Mouse (Mus musculus) cerebellum, postnatal 14 days (tissue): ENCODE measurements at regions not wholly inside any gene's neighbourhood (a gene's known extent, or its start where the extent isn't known, plus 50 kb on each side); places are given as distances from the start of the nearest gene placed in this dataset.

ENCODE experiments used
- DNase-seq, 2 experiments: peaks; one replicate each; pipeline ENCODE4 v3.0.0; 2021; ENCODE audit warnings: mixed read lengths in 2 of 2

DNA sequence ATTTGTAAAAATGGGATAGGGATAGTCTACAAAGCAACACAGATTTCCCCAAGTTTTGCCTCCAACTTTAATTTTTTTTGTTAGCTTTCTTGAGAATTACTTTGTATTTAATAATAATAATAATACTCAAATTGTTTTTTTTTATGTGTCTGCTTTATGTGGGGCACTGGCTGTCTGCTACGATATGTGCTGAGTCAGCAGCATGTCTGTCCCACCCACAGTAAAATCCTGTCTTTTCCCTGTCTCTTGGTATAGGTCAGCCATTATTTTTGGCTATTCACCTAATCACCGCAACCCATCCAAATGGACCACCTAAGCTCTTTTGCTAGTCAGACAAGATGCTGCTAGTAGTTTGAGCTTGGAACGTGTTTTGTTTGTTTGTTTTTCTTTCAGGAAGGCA lies 473.0 kb downstream of the Hs3st4 start:
- no peak for DNase-seq

DNA sequence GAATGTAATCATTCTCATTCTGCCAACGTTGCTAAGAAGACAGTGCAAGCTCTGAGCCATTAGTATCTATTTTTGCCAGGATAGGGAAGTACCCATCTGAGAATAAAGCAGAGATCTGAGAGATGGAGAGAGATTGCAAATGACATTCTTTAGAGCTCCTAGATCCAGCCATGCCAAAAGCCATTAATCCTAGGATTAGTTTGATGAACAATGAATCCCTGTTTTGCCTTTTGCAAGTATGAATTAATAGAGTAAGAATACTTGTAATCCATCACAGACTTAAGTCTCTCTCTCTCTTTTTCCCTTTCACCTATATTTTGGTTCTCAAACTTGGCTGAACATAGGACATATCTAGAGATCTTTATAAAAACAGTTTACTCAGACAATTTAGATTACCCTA lies 504.7 kb downstream of the Hs3st4 start:
- DNase-seq = no peak

DNA sequence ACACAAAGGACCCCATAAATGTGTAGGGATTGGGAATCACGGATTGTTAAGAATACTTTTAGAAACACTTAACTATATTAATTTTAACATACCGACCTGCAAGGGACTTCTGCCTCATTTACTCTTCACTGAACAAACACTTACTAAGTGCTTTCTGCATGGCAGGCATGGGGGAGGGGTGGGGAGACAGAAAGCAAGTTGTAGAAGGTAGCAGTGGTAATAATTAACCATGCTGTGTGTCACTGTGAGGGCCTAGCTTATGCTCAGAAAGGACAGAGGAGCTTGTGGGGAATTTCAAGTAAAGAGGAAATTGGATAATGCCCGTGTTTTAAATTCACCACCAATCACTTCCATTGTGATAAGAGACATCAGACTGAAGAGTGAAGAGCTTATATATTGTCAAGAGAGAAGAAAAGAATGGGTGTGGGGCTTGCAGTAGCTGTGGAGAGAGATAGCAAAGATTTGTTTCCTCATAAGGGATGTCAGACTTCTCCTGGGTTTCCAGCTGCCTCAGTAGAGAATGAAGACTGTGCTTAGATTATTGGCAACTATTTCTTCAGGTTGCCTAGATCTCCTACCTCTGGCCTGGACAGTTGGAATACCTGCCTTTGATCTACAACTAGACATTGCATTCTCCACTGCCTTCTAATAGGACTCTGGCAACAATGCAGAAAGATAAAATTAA lies 508.6 kb downstream of the Hs3st4 start:
- DNase-seq = no peak

DNA sequence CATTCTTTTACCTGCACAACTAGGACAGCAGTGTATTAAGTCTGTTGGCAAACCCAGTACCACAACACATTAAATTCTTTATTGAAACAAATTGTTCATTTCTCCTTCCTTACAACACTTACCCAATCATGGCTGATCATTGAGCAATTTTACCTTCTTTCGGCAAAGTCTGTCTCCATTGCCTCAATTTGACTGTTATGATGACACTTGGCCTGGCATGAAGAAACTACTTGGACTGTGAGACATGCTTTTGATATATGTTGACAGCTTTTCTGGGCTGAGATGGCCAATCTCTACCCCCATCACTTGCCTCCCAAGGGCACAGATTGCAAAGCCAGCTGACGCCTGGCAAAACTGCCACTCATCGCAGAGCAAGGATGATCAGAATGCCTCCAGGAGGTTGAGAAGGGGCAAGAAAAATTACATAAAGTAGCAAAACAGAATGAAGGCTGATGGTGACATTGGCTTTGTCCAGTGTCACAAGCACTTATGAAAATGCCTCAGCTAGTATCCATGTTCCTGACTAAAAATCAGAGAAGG lies 509.3 kb downstream of the Hs3st4 start:
- DNase-seq = peak; percentile 29 to 59

DNA sequence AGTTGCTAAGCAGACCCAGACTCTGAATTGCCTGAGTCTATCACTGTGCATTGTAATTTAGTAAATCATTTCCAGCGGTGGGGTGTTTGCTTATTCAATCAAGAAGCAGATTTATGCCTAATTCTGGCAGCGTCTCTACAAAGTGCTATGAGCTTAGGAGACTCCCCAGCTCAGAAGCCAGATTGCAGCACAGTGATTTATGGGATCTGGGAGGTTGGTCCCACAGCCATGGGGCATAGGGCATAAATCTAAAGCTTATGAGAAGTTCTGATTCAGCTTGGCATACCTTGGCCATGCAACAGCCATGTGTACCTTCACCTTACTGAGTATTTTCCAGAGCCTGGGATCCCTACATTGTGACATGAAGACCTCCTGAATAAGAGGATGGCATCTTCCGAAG lies 518.0 kb downstream of the Hs3st4 start:
- no peak for DNase-seq

DNA sequence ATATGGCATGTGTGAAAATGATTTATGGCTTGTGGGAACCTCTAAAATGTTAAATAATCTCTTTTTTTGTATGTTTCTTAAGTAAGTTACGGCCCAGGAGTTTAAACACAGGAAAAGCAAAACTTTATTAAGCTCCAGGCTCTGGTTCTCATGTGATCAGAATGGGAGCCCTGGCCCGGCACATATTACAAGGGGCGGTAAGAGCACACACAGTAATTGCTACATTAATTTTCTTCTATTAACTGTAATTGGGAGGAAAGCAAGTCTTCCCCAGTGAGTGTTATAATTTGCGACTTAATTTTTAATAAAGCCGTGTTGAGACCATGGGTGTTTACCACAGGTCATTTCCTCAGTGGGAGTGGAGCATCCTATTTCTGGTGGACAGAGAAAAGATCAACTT lies 520.1 kb downstream of the Hs3st4 start:
- DNase-seq = no peak

DNA sequence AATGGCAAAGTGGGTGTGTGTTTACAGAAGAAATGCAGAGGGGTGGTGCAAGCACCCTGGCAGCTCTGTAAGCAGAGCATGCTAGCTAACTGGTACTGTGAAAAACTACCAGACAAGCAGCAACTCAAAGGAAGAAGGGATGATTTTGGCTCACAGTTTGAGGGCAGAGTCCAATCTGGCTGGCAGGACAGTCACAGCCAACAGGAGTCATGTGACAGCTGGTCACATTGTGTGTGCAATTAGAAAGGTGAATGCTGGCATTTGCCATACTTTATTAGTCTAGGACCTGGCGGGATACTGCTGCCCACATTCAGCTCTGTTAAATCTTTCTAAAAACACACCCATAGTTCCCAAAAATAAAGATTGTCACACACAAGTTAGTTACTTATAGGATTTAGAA lies 566.4 kb downstream of the Hs3st4 start:
- peak; percentile 2 to 9 for DNase-seq

DNA sequence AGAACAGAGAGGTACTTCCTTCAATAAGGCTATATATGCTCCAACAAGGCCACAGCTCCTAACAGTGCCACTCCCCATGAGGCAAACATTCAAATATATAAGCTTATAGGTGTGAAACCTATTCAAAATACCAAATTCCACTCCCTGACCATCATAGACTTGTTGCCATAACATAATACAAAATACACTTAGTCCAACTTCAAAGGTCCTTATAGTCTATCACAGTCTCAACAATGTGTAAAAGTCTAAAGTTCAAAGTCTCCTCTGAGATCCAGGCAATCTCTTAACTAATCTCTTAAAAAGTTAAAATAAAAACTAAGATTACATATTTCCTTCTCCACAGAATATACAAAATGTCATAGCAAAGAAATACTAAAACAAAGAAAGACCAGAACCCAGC lies 574.5 kb downstream of the Hs3st4 start:
- DNase-seq = no peak

DNA sequence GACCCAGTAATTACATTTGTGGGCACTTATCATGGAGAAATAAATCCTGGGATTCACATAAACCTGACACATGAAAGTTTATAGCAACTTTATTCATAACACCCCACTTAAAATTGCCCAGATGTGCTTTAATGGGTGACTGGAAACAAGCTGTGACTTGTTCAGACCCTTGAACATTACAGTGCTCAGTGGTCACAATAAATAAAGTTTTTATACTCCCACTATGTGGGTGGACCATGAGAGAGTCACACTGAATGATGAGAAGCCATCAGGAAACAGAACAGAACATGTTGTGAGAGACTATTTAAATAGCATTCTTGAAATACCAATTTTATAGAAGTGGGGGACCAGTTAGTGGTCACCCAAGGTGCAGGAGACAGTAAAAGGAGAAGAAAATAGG lies 588.1 kb downstream of the Hs3st4 start:
- no peak for DNase-seq

DNA sequence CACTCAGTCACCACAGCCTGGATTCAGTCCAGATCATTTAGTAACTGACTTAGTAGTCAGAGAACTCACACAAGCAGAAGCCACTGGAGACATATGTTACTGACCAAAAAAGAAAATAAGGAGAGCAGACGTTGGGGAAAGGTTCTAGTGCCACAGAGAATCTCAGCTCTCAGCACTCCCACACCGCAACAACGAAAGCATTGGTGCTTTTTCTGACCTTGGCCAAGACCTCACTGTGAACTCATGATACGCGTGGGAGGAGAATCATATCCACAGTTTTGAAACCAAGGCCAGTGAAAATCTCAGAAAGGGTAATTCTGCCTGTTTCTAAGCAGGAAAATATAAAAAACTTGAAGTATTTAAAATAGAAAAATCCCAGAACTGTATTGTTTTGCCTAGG lies 591.0 kb downstream of the Hs3st4 start:
- DNase-seq = no peak

DNA sequence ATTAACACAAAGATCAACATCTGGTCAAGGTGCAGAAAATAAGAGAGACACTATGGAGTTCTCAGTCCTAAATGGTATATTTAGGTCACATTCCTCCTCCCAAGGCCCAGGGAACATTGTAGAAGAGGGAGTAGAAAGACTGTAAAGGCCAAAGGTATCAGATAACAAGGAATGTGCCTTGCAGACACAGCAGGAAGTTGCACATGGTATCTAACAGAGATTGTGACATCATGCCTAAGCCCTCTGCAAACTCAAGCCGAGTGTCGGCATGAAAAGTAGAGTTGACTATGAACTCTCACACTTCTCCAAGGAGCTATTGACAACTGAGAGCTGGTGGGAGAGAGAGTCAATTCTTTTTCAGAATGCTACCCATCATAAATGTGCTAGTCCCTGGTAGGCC lies 598.7 kb downstream of the Hs3st4 start:
- DNase-seq = no peak

DNA sequence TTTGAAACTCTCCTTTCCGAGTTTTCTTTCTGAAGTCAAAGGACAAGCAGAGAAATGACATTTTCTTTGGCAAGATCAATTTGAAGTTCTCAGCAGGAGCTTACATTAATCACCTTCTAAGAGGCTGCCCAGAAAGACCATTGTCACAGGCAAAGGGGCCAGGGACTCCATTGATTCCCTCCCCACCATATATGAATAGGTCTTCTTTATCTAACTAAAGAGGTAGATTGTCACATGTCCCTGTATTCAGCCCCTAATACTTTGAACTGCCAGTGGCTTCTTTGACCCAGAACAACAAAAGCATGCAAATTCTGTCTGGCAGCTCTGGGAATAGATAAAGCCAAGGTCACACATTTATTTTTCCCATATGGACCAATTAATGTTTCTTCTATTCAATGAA lies 602.6 kb downstream of the Hs3st4 start:
- no peak for DNase-seq

DNA sequence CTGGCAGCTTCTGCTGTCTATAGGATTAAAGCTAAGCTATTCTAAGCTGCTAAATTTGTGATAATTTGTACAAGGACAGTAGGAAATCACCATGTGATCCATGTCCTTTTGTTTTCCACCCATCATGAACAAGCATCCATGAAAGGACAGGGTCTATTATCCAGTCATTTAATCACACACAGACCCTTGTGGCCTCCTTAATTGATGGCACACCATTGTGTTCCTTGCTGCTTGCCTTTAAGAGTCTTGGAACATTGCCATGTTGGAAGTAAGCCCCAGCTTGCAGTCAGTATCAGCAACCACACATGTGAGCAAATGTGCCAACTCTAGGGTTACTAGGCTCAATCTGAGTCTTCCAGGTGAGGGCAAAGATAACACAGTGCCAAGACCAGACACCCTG lies 608.7 kb downstream of the Hs3st4 start:
- DNase-seq = peak in 1 of 2 experiments; percentile 5

DNA sequence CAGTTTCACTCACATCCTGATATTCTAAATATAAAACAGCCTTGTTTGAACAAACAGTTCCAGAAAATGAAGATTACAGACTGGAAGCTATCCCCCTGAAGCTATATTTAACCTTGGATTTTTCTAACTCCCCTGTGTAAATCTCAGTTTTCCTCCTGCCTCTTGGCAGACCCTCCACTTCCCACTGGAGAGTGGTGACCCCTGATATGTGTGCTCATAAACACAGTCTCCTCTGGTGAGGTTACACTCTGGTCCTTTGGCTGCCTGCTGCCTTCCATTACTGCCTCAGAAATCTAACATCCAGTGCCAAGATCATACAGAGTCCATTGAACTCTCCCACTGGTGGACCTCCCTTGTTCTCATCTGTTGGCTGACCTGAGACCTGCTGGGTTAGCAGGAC lies 610.8 kb downstream of the Hs3st4 start:
- DNase-seq = no peak

DNA sequence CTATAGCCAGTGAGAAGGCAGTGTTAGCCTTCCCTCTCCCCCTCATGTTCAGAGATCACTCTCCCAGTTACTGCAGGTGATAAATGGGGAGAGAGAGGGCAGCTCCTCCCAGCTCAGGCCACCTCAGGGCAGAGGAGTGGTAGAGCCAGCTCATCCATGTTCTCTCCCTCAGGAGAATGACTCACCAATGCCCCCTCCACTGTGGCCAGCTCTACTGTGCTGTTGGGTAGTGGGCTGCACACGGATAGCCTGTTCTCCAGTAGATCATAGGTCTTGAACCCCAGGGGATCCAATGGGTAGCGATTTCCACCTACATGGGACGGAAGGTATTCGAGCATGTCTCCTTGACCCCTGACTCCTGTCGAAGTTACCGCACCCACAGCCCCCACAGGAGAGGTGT lies 618.1 kb downstream of the Hs3st4 start:
- DNase-seq = no peak

DNA sequence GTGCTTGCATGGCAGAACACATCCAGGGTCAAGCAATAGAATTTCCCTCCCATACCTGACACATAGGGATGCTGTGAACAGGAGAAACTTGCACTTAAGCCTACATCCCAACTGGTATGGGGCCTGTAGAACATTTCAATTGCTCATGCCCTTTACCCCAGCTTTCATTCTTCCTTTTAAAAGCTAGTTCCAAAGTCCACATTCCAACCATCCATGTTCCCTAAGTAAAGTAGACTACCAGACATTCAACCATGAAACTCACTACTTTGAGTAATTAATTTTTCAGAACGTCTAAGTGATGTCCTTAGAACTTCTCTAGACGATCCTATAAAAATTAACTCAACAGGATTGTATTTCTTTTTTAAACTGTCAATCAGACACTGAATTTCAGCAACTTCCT lies 621.9 kb downstream of the Hs3st4 start:
- no peak for DNase-seq

DNA sequence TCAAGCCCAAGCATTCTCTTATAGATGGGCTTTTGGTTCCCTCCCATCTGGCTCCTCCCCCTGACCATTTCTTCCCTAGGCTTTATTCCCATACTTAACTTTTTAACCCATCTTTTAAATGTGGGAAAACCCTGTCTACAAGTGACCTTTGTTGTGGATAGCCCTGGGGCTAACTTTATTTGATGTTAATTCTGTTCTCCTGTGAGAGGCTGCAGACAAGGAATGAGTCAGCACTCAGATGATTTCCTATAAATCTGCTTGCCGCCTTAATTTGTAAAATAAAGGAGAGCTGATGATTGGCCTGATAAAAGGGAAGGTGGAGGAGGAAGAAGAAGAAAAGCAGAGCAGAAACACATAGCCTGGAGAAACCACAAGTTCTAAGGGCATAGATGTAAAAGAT lies 623.3 kb downstream of the Hs3st4 start:
- DNase-seq = no peak

DNA sequence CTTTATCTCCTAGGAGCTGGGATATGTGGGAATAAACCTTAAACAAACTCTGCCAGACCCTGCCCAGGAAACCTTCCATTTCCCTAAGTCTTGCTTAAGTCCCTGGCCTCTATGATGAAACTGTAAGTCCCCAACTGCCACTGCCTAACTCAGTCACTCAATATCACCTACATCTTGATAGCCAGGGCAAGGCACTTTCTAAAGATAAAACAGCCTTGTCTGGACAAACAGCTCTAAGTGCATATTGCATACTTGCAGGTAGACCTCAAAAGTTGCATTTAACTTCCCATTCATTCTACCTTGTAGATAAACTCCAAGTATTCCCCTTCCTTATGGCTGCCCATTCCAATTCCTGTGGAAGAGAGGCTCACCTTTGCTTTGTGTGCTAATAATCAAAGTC lies 624.4 kb downstream of the Hs3st4 start:
- no peak for DNase-seq

DNA sequence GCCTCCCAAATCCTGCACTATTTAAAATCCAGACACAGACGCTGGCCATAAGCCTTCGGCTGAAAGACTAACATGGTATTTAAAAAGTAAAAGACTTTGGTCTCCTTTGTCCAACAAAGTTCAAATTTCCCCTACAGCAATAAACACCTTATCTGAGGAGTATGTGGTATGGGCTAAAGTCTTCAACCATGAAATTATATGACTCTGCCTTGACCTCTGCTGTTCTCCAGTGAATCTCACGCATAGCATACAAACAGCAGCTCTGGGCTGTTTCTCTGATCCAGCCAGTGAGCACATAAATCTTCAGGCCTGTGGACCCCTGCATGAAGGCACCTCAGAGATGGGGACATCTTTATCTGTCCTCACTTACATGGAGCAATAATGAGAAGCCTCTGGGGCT lies 627.8 kb downstream of the Hs3st4 start:
- no peak for DNase-seq

DNA sequence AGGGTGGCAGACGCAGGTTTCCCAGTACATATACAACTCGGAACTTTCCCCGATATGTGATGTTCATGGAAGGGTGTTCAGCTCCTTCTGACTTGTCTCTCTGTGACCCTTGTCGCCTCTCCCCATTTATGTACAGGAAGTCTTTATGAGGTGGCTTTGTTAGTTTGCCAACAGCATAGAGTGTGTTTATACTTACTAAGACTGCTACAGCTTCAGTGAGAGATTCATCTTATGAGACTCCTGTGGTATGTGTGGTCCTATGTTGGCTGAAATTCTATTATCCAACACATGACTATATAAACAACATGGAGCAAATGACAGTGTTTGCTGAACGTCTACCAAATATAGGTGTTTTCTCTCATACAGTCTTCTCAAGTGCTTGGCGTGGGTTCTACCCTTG lies 664.5 kb downstream of the Hs3st4 start:
- DNase-seq = no peak

DNA sequence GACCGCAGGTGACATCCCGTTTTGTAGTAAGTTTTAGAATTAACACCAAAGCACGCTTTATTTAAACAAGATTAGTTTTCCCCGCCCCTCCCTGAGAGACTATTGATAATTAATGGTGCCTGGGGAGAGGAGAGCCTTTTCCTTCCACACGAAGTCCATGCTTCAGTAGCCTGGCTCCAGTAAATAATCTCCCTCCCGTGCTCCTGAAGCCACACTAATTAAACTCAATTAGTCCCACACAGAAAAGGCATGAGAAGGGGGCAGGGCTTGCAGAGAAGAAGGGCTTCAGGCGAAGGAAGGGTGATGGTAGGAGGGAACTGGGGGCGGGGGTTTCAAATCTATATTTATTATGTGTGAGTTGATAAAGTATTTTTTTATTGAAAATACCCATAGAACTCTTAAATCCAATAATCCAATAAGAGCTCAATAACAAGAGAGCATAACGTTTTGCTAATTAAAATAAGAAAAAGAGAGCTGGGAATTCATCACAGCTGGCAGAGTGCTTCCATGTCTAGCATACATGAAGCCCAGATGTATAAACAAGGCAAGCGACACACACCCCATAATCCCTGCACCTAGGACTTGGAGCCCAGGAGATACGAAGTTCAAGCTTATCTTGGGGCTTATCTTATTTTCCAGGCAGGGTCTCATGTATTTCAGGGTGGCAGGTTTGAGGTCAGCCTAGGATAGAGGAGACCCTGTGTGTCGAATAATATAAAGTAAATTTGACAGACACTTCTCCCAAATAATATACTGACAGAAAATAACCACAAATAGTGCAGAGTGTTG lies 684.7 kb downstream of the Hs3st4 start:
- DNase-seq = no peak

DNA sequence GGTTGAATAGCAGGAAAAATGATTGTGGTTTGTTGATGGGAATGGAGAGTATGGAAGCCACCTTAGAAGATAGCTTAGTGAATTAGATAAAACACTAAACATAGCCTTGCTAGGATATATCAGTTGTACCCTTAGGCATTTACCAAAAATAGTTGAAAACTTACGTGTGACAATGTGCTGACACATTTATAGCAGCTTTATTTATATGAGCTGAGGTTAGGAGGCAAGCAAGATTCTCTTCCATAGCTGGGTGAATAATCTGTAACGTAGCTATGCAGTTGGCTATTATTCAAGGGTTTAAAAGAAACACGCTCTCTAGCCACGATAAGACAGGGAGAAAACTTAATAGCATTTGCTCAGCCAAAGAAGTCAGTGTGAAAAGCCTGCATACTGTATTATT lies 685.4 kb downstream of the Hs3st4 start:
- DNase-seq = no peak

DNA sequence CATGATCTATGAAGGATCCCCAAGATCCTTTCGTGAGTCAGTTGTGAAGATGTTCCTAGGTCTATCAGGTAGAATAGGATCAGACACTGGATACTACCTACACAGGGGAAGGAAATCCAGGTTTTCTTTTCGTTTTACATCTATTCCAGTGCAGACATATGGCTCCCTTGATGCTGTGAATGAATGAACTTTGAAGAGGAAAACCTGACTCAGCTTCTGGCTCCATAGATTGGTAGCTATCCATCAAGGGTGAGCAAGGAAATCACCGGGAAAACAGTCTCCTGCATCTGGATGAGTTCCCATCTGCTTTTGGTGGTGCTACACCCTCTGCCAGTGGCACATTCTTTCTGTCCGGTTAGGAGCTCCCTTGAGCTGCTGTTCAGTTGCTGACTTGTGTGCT lies 687.8 kb downstream of the Hs3st4 start:
- no peak for DNase-seq

DNA sequence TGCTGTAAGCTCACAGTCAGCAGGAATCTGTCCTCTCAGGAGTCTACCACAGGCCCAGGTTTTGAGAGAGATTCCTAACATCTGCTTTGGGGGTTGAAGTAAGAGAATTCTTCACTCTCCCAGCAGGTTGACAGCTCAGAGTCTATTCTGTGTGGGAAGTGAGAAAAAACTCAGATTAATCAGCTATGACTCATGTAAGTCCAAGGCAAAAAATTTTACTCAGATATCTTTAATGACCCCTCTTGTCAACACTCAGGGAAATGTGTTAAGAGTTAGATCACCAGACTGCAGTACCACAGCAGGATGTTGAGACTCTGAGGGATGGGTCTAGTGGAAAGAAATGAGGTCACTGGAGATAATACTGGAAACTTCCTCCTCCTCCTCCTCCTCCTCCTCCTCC lies 688.4 kb downstream of the Hs3st4 start:
- no peak for DNase-seq
